Mouse (Mus musculus): Measurements from ENCODE around the gene Galr2.

Gene Galr2

DNA sequence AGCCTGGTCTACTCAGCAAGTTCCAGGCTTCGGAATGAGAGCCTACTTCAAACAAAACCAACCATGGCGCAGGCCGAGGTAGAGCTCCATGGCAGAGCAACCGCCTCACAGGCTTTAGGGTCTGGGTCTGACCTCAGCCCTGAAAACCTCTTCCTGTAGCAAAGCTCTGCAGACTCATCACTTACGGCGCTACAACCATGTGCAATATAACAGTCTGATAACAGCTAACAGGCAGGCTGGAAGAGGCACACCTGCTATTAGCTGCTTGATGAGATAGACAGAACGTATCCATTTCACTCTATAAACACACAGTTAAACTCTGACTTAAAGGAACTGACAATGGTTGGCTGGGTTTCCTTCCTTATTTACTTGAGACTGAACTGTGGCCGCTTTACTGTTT is 21.3 kb upstream of the Galr2 start:
- TF ChIP-seq GATA4 (IDR thresholded peaks at IDR 0.05; ENCODE audit: insufficient replicate concordance, low read length) = no peak

GRCm38 (mm10) chr11:116260259-116260658 is 20.5 kb upstream of the Galr2 start:
- TF ChIP-seq GATA4 (IDR thresholded peaks at IDR 0.05; ENCODE audit: insufficient replicate concordance, low read length) = no peak

GRCm38 (mm10) chr11:116265352-116265751 is 15.4 kb upstream of the Galr2 start:
- TF ChIP-seq GATA4 (IDR thresholded peaks at IDR 0.05; ENCODE audit: insufficient replicate concordance, low read length) = no peak

DNA sequence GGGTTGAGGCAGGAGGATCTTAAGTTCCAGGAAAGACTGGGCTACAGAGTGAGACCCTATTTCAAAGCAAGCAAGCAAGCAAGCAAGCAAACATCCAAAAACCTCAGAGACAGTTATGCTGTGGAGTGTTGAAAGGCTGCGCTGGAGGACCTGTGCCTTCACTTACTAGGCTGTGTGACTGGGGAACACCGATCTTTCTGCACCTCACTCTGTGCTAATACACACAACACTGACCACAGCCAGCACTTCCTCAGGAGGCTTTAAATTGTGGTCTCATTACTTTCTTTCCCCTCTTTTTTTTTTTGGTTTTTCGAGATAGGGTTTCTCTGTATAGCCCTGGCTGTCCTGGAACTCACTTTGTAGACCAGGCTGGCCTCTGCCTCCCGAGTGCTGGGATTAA is 14.9 kb upstream of the Galr2 start:
- no peak for TF ChIP-seq GATA4 (IDR thresholded peaks at IDR 0.05; ENCODE audit: insufficient replicate concordance, low read length)

DNA sequence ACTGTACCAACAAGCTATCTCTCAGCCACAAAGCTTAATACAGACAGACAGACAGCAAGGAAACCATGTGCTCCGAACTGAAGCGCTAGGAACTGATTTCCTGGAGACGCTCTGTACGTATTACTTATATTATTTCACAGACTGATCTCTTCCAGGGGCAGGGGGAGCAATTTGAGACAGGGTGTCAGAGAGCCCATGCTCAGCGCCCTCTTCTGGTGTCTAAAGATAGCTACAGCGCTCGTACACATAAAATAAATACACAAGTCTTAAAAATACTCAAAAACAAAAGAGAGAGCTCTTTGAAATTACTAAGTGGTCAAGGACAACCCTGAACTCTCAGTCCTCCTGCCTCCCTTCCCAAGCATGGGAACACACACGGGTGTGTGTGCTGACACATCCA is 13.1 kb upstream of the Galr2 start:
- TF ChIP-seq GATA4 (IDR thresholded peaks at IDR 0.05; ENCODE audit: insufficient replicate concordance, low read length) = no peak

GRCm38 (mm10) chr11:116268313-116268712 is 12.4 kb upstream of the Galr2 start:
- no peak for TF ChIP-seq GATA4 (IDR thresholded peaks at IDR 0.05; ENCODE audit: insufficient replicate concordance, low read length)

DNA sequence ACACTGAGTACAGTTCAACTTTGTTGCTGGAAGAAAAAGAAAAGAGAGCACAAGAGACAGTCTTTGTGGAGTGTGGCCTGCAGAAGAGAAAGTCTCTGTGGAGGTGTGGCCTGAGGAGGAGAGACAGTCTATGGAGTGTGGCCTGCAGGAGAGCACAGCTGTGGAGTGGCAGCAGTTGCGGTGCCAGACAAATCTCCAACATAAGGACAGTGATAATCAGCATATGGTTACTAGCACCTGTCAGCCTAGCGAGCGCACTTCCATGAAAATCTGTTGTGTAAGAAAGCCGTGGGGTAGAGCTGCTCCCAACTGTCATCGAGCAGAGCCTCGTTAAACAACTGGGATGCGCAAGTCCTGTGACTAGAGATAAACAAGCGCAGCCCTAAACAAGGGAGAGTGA is 11.2 kb upstream of the Galr2 start:
- TF ChIP-seq GATA4 (IDR thresholded peaks at IDR 0.05; ENCODE audit: insufficient replicate concordance, low read length) = no peak

DNA sequence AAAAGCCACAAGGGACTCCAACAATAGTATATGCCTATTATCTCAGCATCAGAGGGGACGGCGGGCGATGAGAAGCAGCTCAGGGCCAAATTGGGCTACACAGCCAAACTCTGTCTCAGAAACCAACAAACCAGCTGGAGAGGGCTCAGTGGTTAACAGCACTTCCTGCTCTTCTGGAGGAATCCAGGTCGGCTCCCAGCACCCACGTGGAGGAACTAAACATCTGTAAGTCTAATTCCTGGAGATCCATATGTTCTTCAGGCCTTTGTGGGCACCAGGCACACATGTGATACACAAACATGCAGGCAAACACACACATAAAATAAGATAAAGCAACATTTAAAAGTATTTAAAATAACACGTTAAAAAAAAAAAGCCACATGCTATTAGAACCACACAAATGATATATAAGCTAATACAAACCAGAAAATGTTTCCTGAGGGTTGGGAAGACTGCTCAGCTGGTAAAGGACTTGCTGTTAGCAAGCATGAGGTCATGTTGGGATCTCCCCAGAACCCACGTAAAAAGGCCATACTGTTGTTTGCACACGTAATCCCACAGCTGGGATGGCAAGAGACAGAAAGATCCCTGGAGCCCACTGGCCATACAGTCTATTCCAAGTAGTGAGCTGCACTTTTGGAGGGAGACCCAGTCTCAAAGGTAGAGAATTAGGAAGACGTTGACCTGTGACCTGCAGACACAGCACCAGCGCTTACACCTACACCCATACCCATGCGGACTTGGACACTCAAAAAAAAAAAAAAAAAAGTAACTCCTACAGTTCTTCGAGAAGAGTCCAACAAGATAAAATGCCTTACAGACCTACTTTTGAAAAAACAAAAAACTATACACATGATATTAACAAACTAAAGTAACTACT is 7.9 kb upstream of the Galr2 start:
- no peak for TF ChIP-seq GATA4 (IDR thresholded peaks at IDR 0.05; ENCODE audit: insufficient replicate concordance, low read length)

DNA sequence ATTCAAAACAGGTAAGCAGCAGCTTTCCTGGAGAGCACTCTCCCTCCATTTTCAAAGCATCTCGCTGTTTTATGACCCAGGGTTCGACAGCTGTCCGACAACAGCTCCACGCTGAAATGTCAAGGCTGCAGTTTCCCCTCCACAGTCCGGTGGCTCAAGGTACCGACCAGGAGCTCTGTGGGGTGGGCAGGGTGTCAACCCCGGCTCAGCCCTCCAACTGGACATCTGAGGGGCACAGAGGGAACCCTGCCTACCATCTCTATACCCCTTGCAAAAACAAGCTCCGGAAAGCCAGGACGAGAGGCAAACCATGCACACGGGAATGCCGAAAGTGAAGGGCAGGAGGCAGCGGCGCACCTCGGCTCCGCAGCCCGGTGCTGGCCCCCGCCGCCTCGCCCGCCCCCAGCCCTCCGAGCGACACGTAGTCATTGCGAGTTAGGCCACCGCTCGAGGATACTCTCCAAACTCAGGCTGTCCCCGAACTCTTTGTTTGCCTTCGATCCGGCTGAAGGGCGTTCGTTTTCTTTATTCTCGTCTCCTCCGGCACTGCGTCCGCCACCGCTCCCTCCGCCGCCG is 7.2 kb upstream of the Galr2 start:
- no peak for TF ChIP-seq GATA4 (IDR thresholded peaks at IDR 0.05; ENCODE audit: insufficient replicate concordance, low read length)

DNA sequence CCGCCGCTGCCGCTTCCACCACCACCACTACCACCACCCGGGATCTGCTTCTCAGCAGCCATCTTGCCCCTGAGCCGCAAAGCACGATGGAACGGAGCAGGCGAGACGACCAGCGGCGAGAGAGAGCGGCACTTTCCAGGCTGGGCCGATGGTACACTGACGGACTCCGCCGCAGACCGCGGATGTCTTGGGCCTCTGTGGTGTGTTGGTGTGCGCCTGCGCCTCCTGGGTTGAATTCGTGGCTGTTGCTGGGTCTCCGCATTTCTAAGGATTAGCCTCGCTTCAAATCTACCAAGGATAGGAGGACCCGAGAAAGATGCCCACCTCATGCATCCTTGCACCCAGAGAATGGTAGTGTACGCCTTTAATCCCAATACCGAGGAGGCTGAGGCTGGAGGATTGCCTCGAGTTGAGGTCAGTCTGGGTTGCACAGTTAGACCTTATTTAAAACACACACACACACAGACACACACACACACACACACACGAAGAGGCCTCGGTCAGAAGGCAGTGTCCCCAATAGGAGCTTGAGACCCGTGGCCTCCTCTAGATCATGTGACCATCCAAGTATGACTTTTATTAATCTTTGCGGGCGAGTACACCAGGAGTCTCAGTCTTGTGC is 6.6 kb upstream of the Galr2 start, which contains the start of gene Srp68:
Gene Srp68, minus strand, starts transcription at position 173 of the 622 bp plus-strand sequence.
- TF ChIP-seq GATA4 (IDR thresholded peaks at IDR 0.05; ENCODE audit: insufficient replicate concordance, low read length) = no peak

DNA sequence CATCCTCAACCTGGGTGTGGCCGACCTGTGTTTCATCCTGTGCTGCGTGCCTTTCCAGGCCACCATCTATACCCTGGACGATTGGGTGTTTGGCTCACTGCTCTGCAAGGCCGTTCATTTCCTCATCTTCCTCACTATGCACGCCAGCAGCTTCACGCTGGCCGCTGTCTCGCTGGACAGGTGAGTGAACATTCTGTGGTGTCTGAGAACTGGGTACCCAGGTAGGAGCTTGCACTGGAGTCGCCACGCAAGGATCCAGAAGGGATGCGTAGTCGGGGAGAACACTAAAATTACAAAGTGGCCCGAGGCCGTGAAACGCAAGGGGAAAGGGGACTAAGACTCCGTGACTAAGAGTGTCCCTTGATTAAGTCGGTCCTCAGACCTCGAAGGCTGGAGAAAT is 932 bp downstream of the Galr2 start:
- no peak for TF ChIP-seq GATA4 (IDR thresholded peaks at IDR 0.05; ENCODE audit: insufficient replicate concordance, low read length)

- TF ChIP-seq GATA4 (IDR thresholded peaks at IDR 0.05; ENCODE audit: insufficient replicate concordance, low read length) = no peak
These were observed 1.4 kb downstream of the Galr2 start for GRCm38 (mm10) chr11:116282089-116282488.

GRCm38 (mm10) chr11:116282912-116283521 is 2.3 kb downstream of the Galr2 start:
- TF ChIP-seq GATA4 (IDR thresholded peaks at IDR 0.05; ENCODE audit: insufficient replicate concordance, low read length) = no peak

DNA sequence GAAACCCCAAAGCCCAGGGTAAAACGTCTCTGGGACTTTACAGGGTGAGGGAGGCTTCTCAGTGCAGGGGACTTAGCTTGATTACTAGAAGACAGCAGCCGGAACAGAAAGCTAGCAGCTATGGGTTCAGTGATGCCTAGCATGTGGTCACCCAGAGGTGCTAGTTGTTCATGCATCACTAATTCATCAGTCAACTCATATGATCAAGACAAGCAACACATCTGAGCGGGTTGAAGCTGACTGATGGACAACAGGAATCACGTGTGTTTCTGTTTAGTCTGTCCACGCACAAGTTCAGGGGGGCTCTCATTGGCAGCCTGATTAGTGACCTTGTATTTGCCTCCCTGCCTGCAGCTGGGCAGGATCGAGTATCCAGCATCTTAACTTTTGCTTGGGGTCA is 3.2 kb downstream of the Galr2 start:
- TF ChIP-seq GATA4 (IDR thresholded peaks at IDR 0.05; ENCODE audit: insufficient replicate concordance, low read length) = no peak

GRCm38 (mm10) chr11:116285770-116286191 is 5.0 kb downstream of the Galr2 start:
- TF ChIP-seq GATA4 (IDR thresholded peaks at IDR 0.05; ENCODE audit: insufficient replicate concordance, low read length) = no peak

- TF ChIP-seq GATA4 (IDR thresholded peaks at IDR 0.05; ENCODE audit: insufficient replicate concordance, low read length) = no peak
These were observed 6.6 kb downstream of the Galr2 start for GRCm38 (mm10) chr11:116287351-116287750.

Data from liver, adult (tissue).